Mouse (Mus musculus) midbrain, embryonic 10.5 days (tissue): Measurements from ENCODE around the gene Slc18a2. TPM values are rescaled to one million over a fixed set of nuclear protein-coding genes. Genes with fewer than 3 reads are reported as not detected.

Experiments used
- DNase-seq: peaks from one replicate; pipeline ENCODE4 v3.0.0-alpha.2; 2017; ENCODE audit warnings: low spot score
- H3K27ac ChIP-seq: fragments of 300-500 bp; sonication (generic); replicated peaks from 2 replicates; pipeline ENCODE4 v1.5.1; 2016; ENCODE audit warnings: mild to moderate bottlenecking
- H3K27me3 ChIP-seq: fragments of 300-500 bp; sonication (generic); 2 replicates; pipeline ENCODE4 v1.6.1; 2016; ENCODE audit warnings: low read depth, mild to moderate bottlenecking; ENCODE audit not compliant: poor library complexity, severe bottlenecking
- H3K36me3 ChIP-seq: fragments of 300-500 bp; sonication (generic); 2 replicates; pipeline ENCODE4 v1.6.1; 2016; ENCODE audit warnings: mild to moderate bottlenecking, moderate library complexity
- H3K4me1 ChIP-seq: fragments of 300-500 bp; sonication (generic); 2 replicates; pipeline ENCODE4 v1.6.1; 2016
- H3K4me3 ChIP-seq: fragments of 300-500 bp; sonication (generic); 2 replicates; pipeline ENCODE4 v1.5.1; 2016; ENCODE audit warnings: mild to moderate bottlenecking, moderate library complexity
- H3K9me3 ChIP-seq: fragments of 300-500 bp; sonication (generic); replicated peaks from 2 replicates; pipeline ENCODE4 v1.6.1; 2016; ENCODE audit warnings: mild to moderate bottlenecking
- WGBS: fragments of 180-500 bp; shearing (Covaris S2); methylation state at CpG from one replicate; pipeline ENCODE4 v1.1.7; 2016; 5-methylcytosine and 5-hydroxymethylcytosine counted together
- polyA plus RNA-seq: library from polyadenylated mRNA; unstranded; fragments of >200 nt; fragmentation: Nextera tagmentation; extraction: Ambion mirVana; gene quantifications from 2 replicates; pipeline ENCODE4 v1.2.1, GENCODE M21; 2016

The Slc18a2 gene
- polyA plus RNA-seq, 1 experiment from 2014 or later, result 12.4 TPM

DNA sequence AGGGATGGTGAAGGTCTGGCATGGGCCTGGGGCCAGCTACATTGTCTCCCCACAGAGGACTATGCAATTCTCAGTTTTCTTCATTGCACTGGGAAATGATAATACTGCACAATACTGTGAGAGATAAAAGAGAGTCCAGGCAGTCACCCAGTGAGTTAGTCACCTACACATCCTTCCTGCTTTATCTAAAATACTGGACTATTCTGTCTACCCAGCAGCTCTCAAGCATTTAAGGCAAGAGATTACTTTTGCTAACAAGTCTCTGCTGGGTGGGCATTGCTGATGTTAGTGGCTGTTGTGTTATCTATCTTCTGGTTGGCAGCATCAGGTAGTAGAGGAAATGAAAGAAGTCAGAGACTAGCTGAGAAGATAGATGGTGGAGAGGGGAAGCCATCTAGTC, 28.3 kb downstream of the Slc18a2 start:
- no peak for DNase-seq
- no peak overlapping the region for H3K4me3 ChIP-seq
- no peaks in the 10 kb centered on the region for H3K27me3 ChIP-seq
- H3K36me3 ChIP-seq, result 0 out of 2 replicates have a peak, but pooled peaks cover 3% of the 10 kb centered on the region
- no peaks in the 10 kb centered on the region for H3K4me1 ChIP-seq
- H3K27ac ChIP-seq, result no peak overlapping the region
- no peaks in the 10 kb centered on the region for H3K9me3 ChIP-seq

DNA sequence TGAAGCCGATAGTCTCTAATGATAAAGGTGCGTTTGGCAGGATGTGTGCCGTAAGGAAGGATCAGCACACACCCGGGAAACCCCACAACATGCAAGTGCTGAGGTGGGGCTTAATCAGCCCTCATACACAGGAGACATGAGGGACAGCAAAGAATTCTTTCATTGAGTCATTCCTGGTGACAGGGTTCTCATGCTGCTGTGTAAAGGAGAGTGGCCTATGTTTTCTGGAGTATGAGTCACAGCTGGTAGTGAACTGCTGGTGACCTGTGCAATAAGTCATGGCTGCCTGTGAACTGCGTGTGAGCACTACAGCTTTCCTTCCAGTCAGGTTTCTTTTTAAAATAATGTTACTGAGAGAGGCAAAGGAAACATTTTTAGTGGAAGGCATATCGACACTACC, 29.1 kb downstream of the Slc18a2 start:
- no peak overlapping the region for H3K4me3 ChIP-seq
- no peaks in the 10 kb centered on the region for H3K9me3 ChIP-seq
- H3K27ac ChIP-seq, result no peak overlapping the region
- no peaks in the 10 kb centered on the region for H3K4me1 ChIP-seq
- 92% methylated on average over 6 of the region's 6 CpGs for WGBS
- 0 out of 2 replicates have a peak, but pooled peaks cover 3% of the 10 kb centered on the region for H3K36me3 ChIP-seq
- no peak for DNase-seq
- no peaks in the 10 kb centered on the region for H3K27me3 ChIP-seq

DNA sequence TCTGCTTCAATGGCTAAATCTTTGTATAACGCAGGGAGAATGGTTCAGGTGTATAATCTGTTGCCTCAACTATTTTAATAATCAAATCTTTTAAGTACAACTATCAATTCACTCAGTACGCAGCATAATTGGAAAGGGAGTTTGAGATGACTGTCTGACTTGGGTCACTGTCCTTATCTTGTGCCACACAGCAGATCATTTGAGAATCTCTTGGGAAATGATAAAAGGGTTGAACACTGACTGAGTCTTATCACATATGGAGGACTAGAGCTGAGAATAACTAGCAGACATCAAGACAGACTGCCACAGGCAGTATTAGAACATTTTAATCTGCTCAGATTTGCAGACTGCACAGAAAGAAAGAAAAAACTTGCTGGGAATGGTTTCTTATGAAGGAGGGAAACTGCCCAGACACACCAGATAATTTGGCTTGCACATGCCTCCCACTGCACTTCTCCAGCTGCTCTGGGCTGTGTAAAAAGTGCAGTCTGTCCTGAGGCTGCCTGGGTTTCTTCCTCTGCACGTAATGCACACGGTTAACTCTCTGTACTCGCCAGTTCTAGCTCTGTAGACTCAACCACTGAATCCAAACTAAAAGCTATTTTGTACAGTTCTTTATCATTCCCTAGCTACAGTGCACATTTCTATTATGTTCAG, 31.6 kb downstream of the Slc18a2 start:
- no peak overlapping the region for H3K4me3 ChIP-seq
- 90% methylated on average over 5 of the region's 5 CpGs for WGBS

DNA sequence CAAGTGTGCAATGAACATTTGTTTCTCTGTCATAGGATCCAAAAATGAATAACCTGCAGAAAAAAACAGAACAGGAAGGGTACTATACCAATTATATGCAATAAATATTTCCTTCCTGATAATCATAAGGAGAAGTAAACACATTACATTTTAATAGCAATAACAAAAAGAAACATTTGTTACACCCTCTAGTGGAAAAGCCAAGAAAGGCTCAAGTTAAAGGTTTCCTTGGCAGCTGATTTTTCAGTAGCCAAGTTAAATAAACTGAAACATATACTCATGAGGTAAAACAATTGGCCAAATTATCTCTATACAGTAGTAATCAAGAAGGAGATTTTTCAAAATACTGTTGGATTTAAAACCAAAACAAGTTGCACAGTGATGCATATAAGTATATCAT, 54.6 kb downstream of the Slc18a2 start:
- Histone ChIP-seq H3K9me3 (no peaks in the 10 kb centered on the region), H3K4me3 (no peak overlapping the region), H3K36me3 (peaks cover 27% of the 10 kb centered on the region), H3K27ac (no peak overlapping the region), H3K27me3 (no peaks in the 10 kb centered on the region), H3K4me1 (no peaks in the 10 kb centered on the region)
- DNase-seq, result no peak

More for the DNA sequence above, 31.6 kb downstream of the Slc18a2 start:
- peaks cover 4% of the 10 kb centered on the region; the same call in 1 of the 2 replicates for H3K36me3 ChIP-seq
- H3K9me3 ChIP-seq, result no peaks in the 10 kb centered on the region
- H3K27ac ChIP-seq, result no peak overlapping the region
- no peak for DNase-seq
- no peaks in the 10 kb centered on the region for H3K4me1 ChIP-seq
- no peaks in the 10 kb centered on the region for H3K27me3 ChIP-seq

DNA sequence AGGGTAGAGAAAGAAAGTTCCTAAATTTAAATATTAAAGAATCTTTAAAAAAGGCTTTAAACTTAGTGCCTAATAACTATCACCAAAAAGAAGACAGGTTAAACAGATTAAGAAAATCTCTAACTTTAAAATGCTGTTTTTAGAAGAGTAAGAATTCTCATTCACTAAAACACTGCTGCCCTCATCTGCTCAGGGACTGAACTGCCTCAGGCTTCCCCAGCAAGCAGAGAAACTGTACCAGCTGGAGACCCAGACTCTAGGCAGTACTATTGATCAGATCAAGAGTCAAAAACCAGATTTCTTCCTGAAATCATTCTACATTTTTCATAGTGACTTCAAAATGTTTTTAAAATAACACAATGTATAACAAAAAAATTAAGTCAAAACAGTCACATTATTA, 55.9 kb downstream of the Slc18a2 start:
- H3K9me3 ChIP-seq, result no peaks in the 10 kb centered on the region
- peaks cover 27% of the 10 kb centered on the region for H3K36me3 ChIP-seq
- no peaks in the 10 kb centered on the region for H3K4me1 ChIP-seq
- no peak for DNase-seq
- no peaks in the 10 kb centered on the region for H3K27me3 ChIP-seq
- H3K27ac ChIP-seq, result no peak overlapping the region
- H3K4me3 ChIP-seq, result no peak overlapping the region

- Histone ChIP-seq H3K36me3 (peaks cover 27% of the 10 kb centered on the region), H3K27ac (no peak within 1 kb of the TSS), H3K4me1 (no peaks in the 10 kb centered on the region), H3K27me3 (no peaks in the 10 kb centered on the region), H3K9me3 (no peaks in the 10 kb centered on the region), H3K4me3 (no peak within 1 kb of the TSS)
- DNase-seq, result no peak
- WGBS, result 96% methylated on average over 14 of the region's 14 CpGs
These were observed 61.3 kb downstream of the Slc18a2 start, which contains the start of gene Rps12-ps3 for GRCm38 (mm10) chr19:59321990-59322389. Rps12-ps3 (plus strand) TSS chr19:59322290.

- Histone ChIP-seq H3K4me3 (no peak overlapping the region), H3K27me3 (no peaks in the 10 kb centered on the region), H3K27ac (no peak overlapping the region), H3K9me3 (no peaks in the 10 kb centered on the region), H3K36me3 (peaks cover 14% of the 10 kb centered on the region; the same call in 1 of the 2 replicates), H3K4me1 (no peaks in the 10 kb centered on the region)
- no peak for DNase-seq
These were observed 70.1 kb downstream of the Slc18a2 start for GRCm38 (mm10) chr19:59330816-59331225.

GRCm38 (mm10) chr19:59336655-59337054, 76.0 kb downstream of the Slc18a2 start:
- Histone ChIP-seq H3K9me3 (no peaks in the 10 kb centered on the region), H3K27me3 (no peaks in the 10 kb centered on the region), H3K36me3 (peaks cover 19% of the 10 kb centered on the region), H3K4me3 (no peak overlapping the region), H3K4me1 (peaks cover 13% of the 10 kb centered on the region), H3K27ac (no peak overlapping the region)
- 90% methylated on average over 1 of the region's 1 CpGs for WGBS
- DNase-seq, result no peak

DNA sequence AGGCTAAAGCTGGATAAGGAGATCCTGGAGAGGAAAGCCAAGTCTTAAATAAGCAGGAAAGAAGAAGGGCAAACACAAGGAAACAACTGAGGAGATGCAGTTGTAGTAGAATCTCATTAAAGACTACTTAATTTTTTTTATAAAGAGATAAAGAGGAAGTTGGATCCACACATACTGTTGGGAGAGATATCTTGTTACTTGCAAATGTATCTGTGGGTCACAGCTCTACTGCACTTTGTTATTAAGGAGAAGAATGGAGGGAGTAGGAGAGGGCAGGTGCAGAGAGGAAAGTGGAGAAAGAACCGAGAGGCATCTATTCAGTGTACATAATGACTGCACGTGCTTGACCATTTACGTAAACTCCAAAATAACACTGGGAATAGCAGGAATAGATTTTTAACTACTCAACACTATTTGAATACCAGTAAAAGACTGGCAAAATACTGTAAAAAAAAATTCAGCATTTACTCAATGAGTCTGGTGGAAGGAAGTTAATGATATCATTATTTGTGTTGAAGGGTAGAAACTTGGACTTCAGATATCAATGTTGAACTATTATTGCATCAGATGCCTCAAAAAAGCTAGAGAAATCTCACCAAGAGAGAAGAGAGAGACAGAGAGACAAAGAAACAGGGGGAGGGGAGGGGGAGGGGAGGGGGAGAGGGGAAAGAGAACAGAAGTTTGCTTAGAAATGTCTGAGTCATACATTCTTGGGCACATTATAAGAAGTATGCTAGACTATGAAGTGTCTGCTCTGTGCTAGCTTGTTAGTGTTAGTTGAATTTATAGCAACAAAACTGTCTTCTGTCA, 77.4 kb downstream of the Slc18a2 start:
- no peak overlapping the region for H3K4me3 ChIP-seq
- peaks cover 17% of the 10 kb centered on the region for H3K36me3 ChIP-seq
- no peak overlapping the region for H3K27ac ChIP-seq
- H3K4me1 ChIP-seq, result peaks cover 28% of the 10 kb centered on the region
- DNase-seq, result no peak
- no peaks in the 10 kb centered on the region for H3K27me3 ChIP-seq
- H3K9me3 ChIP-seq, result no peaks in the 10 kb centered on the region
- 95% methylated on average over 3 of the region's 3 CpGs for WGBS

- H3K4me3 ChIP-seq, result no peak overlapping the region
- H3K27me3 ChIP-seq, result no peaks in the 10 kb centered on the region
- H3K36me3 ChIP-seq, result peaks cover 12% of the 10 kb centered on the region
- H3K27ac ChIP-seq, result no peak overlapping the region
- no peaks in the 10 kb centered on the region for H3K9me3 ChIP-seq
- peaks cover 46% of the 10 kb centered on the region for H3K4me1 ChIP-seq
- 91% methylated on average over 3 of the region's 3 CpGs for WGBS
- DNase-seq, result no peak
These were observed 79.2 kb downstream of the Slc18a2 start for GRCm38 (mm10) chr19:59339908-59340307.

DNA sequence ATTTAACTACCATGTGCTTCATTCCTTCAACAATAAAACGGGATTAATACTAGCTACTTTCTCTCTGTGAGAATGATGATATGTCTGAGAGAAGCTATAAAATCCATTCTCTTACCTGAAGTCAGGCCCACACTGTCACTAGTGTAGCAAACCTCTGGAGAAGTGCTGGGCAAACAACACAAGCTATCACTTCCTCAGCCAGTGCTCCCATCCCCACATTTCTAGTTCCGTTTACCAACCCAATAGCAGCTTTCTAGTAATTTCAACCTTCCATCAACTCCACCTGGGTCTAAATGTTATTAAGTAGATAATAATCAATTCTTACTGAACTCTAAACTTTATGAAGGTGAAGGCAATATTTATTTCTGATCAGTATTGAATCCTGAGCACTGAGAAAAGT, 82.3 kb downstream of the Slc18a2 start:
- Histone ChIP-seq H3K27ac (no peak overlapping the region), H3K4me3 (peak overlapping the region; percentile 90), H3K4me1 (peaks cover 58% of the 10 kb centered on the region), H3K9me3 (no peaks in the 10 kb centered on the region), H3K27me3 (no peaks in the 10 kb centered on the region), H3K36me3 (peaks cover under 1% of the 10 kb centered on the region; the same call in 1 of the 2 replicates)
- no peak for DNase-seq
- WGBS, result 31% methylated on average over 2 of the region's 2 CpGs

- peak overlapping the region; percentile 90 for H3K4me3 ChIP-seq
- H3K36me3 ChIP-seq, result no peaks in the 10 kb centered on the region
- no peaks in the 10 kb centered on the region for H3K27me3 ChIP-seq
- H3K4me1 ChIP-seq, result peaks cover 55% of the 10 kb centered on the region
- peak; percentile 42 for DNase-seq
- H3K27ac ChIP-seq, result peak overlapping the region; percentile 96
- 2% methylated on average over 14 of the region's 14 CpGs for WGBS
- no peaks in the 10 kb centered on the region for H3K9me3 ChIP-seq
These were observed 83.6 kb downstream of the Slc18a2 start for GRCm38 (mm10) chr19:59344304-59344711.

GRCm38 (mm10) chr19:59345081-59345657, 84.5 kb downstream of the Slc18a2 start:
- Histone ChIP-seq H3K4me3 (peak overlapping the region; percentile 90), H3K36me3 (no peaks in the 10 kb centered on the region), H3K27ac (peak overlapping the region; percentile 96), H3K27me3 (no peaks in the 10 kb centered on the region), H3K9me3 (no peaks in the 10 kb centered on the region), H3K4me1 (peaks cover 55% of the 10 kb centered on the region)
- peak; percentile 72 for DNase-seq
- under 1% methylated on average over 68 of the region's 70 CpGs for WGBS
